Mouse (Mus musculus) neural tube, embryonic 13.5 days (tissue): ENCODE results near the gene Epb41l2. TPM values are rescaled to one million over a fixed set of nuclear protein-coding genes. Genes with fewer than 3 reads are reported as not detected.

Source experiments
- ATAC-seq: fragments of 200-750 bp; cut with Nextera tagmentation; 2 replicates; pipeline ENCODE4 v1.8.0; 2017; ENCODE audit warnings: low read depth, mild to moderate bottlenecking, moderate TSS enrichment, moderate library complexity
- H3K27ac ChIP-seq: fragments of 300-500 bp; sonication (generic); replicated peaks from 2 replicates; pipeline ENCODE4 v1.5.1; 2015; ENCODE audit warnings: moderate library complexity, mild to moderate bottlenecking, inconsistent platforms
- H3K27me3 ChIP-seq: fragments of 300-500 bp; sonication (generic); 2 replicates; pipeline ENCODE4 v1.6.1; 2015; ENCODE audit warnings: mild to moderate bottlenecking, inconsistent platforms
- H3K36me3 ChIP-seq: fragments of 300-500 bp; sonication (generic); 2 replicates; pipeline ENCODE4 v1.6.1; 2015; ENCODE audit warnings: mild to moderate bottlenecking, inconsistent platforms
- H3K4me1 ChIP-seq: fragments of 300-500 bp; sonication (generic); replicated peaks from 2 replicates; pipeline ENCODE4 v1.6.1; 2015; ENCODE audit warnings: inconsistent platforms
- H3K4me2 ChIP-seq: fragments of 300-500 bp; sonication (generic); 2 replicates; pipeline ENCODE4 v1.6.1; 2015; ENCODE audit warnings: inconsistent platforms, mild to moderate bottlenecking, moderate library complexity
- H3K4me3 ChIP-seq: fragments of 300-500 bp; sonication (generic); 2 replicates; pipeline ENCODE4 v1.5.1; 2015; ENCODE audit warnings: mild to moderate bottlenecking, inconsistent platforms
- H3K9ac ChIP-seq: fragments of 300-500 bp; sonication (generic); 2 replicates; pipeline ENCODE4 v1.6.1; 2015; ENCODE audit warnings: moderate library complexity, mild to moderate bottlenecking, inconsistent platforms
- H3K9me3 ChIP-seq: fragments of 300-500 bp; sonication (generic); 2 replicates; pipeline ENCODE4 v1.6.1; 2016; ENCODE audit warnings: inconsistent platforms
- WGBS: fragments of 180-500 bp; shearing (Covaris S2); methylation state at CpG from one replicate; pipeline ENCODE4 v1.1.7; 2015; 5-methylcytosine and 5-hydroxymethylcytosine counted together
- polyA plus RNA-seq: library from polyadenylated mRNA; unstranded; fragments of >200 nt; fragmentation: Nextera tagmentation; extraction: Ambion mirVana; gene quantifications from 2 replicates; pipeline ENCODE4 v1.2.1, GENCODE M21; 2015

Gene Epb41l2
- polyA plus RNA-seq, 1 experiment from 2014 or later, result 29.1 TPM

- Histone ChIP-seq H3K9me3 (no peaks in the 10 kb centered on the region), H3K27ac (no peak overlapping the region), H3K27me3 (no peaks in the 10 kb centered on the region), H3K4me3 (no peak overlapping the region), H3K36me3 (no peaks in the 10 kb centered on the region), H3K4me2 (no peak overlapping the region), H3K9ac (no peak overlapping the region), H3K4me1 (peaks cover 9% of the 10 kb centered on the region; the same call in 1 of the 2 replicates)
- ATAC-seq, result no peak
- 78% methylated on average over 2 of the region's 2 CpGs for WGBS
These were observed 173.5 kb downstream of the Epb41l2 start for GRCm38 (mm10) chr10:25533105-25533504.

- ATAC-seq, result no peak
These were observed 174.1 kb downstream of the Epb41l2 start for GRCm38 (mm10) chr10:25533513-25534246.

DNA sequence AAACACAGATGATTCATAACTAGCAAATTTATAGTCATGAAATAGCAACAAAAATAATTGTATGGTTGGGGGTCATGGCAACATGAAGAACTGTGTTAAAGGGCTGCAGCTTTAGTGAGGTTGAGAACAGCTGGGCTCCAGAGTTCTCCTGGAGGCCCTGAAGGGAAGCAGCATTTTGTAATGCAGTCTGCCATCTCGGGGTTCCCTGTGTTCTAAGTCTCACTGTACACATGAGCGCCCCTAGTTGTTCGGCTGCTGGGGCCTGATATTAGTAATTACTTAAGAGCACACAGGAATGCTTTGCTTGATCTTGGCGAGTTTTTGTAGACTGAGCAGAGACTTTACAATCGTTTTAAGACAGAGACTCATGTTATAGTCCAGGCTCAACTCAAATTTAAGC lies 174.9 kb downstream of the Epb41l2 start:
- no peak overlapping the region for H3K4me2 ChIP-seq
- no peak overlapping the region for H3K9ac ChIP-seq
- no peak overlapping the region for H3K4me3 ChIP-seq
- no peaks in the 10 kb centered on the region for H3K9me3 ChIP-seq
- H3K27ac ChIP-seq, result no peak overlapping the region
- H3K4me1 ChIP-seq, result peaks cover 9% of the 10 kb centered on the region; the same call in 1 of the 2 replicates
- 83% methylated on average over 5 of the region's 5 CpGs for WGBS
- no peaks in the 10 kb centered on the region for H3K36me3 ChIP-seq
- no peaks in the 10 kb centered on the region for H3K27me3 ChIP-seq
- no peak for ATAC-seq

More at GRCm38 (mm10) chr10:25533513-25534246, 174.1 kb downstream of the Epb41l2 start:
- H3K36me3 ChIP-seq, result no peaks in the 10 kb centered on the region
- H3K4me3 ChIP-seq, result no peak overlapping the region
- H3K27ac ChIP-seq, result no peak overlapping the region
- no peaks in the 10 kb centered on the region for H3K27me3 ChIP-seq
- H3K9me3 ChIP-seq, result no peaks in the 10 kb centered on the region
- H3K9ac ChIP-seq, result no peak overlapping the region
- peaks cover 9% of the 10 kb centered on the region; the same call in 1 of the 2 replicates for H3K4me1 ChIP-seq
- 80% methylated on average over 9 of the region's 9 CpGs for WGBS
- no peak overlapping the region for H3K4me2 ChIP-seq

DNA sequence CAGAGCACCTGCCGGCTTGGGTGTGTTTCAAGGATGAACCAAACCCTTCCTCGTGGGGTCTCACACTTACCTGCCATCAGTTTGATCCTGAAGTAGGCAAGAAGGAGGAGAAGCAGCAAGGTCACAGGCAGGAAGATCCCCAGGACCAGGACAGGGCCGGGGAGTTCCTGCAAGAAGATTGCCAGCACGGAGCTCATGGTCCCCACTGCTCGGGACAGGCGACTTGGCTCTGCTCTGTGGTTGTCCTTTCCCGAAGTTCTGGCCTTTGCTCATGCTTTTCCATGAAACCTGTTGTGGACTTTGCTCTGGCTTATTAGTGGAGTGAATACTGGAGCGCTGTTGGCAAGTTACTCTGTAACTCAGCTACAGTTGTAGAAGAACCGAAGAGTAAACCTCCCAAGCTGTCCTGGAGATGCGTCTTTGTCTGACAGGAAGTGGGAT lies 176.3 kb downstream of the Epb41l2 start, which contains the start of gene Smlr1:
Gene Smlr1, minus strand, starts transcription at position 377 of the 441 bp plus-strand sequence.
- Histone ChIP-seq H3K9me3 (no peaks in the 10 kb centered on the region), H3K4me1 (peaks cover 9% of the 10 kb centered on the region; the same call in 1 of the 2 replicates), H3K27me3 (no peaks in the 10 kb centered on the region), H3K36me3 (no peaks in the 10 kb centered on the region), H3K4me3 (no peak within 1 kb of the TSS), H3K4me2 (no peak within 1 kb of the TSS), H3K27ac (no peak within 1 kb of the TSS), H3K9ac (no peak within 1 kb of the TSS)
- no peak for ATAC-seq
- 94% methylated on average over 10 of the region's 10 CpGs for WGBS

- H3K4me1 ChIP-seq, result peaks cover 4% of the 10 kb centered on the region; the same call in 1 of the 2 replicates
- no peak overlapping the region for H3K27ac ChIP-seq
- H3K36me3 ChIP-seq, result no peaks in the 10 kb centered on the region
- WGBS, result 93% methylated on average over 6 of the region's 6 CpGs
- H3K4me3 ChIP-seq, result no peak overlapping the region
- no peaks in the 10 kb centered on the region for H3K9me3 ChIP-seq
- H3K4me2 ChIP-seq, result no peak overlapping the region
- no peak for ATAC-seq
- no peaks in the 10 kb centered on the region for H3K27me3 ChIP-seq
- no peak overlapping the region for H3K9ac ChIP-seq
These were observed 177.0 kb downstream of the Epb41l2 start for GRCm38 (mm10) chr10:25536621-25537020.

DNA sequence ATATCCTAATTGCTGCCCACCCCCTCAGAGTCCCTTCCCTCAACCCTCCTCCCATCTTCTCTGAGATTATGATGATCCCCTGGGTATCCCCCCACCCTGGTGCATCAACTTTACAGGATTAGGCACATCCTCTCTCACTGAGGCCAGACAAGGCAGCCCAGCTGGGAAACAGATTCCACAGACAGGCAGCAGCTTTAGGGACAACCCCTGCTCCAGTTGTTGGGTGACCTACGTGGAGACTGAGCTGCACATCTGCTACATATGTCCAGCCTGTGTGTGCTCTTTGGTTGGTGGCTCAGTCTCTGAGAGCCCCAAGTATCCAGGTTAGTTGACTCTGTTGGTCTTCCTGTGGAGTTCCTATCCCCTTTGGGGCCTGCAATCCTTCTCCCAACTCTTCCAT lies 179.1 kb downstream of the Epb41l2 start:
- 86% methylated on average over 1 of the region's 1 CpGs for WGBS
- H3K9me3 ChIP-seq, result no peaks in the 10 kb centered on the region
- H3K27me3 ChIP-seq, result no peaks in the 10 kb centered on the region
- no peaks in the 10 kb centered on the region for H3K36me3 ChIP-seq
- H3K4me1 ChIP-seq, result no peaks in the 10 kb centered on the region
- ATAC-seq, result no peak
- no peak overlapping the region for H3K4me2 ChIP-seq
- H3K27ac ChIP-seq, result no peak overlapping the region
- no peak overlapping the region for H3K9ac ChIP-seq
- H3K4me3 ChIP-seq, result no peak overlapping the region

DNA sequence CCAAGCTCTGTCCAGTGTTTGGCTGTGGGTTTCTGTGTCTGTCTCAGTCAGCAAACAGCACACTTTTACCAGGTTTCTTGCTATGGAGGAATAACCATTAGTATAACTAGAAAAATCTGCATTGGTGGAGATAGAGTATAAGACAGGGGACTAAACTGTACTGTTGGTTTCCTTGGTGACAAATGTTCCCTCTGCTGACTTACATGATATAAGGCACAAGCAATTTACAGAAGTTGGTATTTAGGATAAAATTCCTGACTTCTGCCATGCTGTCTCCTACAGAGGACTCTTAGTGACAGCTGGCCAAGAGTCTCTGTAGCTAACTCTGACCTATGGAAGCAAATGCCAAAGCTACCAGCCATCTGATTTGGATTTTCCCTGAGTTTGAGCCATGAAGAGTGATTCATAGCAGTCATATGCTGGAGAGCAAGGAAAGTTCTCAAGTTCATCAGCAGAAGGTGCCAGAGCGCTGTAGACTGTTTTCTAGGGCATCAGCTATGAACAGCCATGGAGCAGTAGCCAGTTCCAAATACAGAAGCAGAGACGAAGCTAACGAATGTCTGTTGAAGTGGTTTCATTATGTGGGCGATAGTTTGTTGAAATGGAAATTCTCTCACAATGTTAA lies 179.7 kb downstream of the Epb41l2 start:
- H3K9me3 ChIP-seq, result no peaks in the 10 kb centered on the region
- ATAC-seq, result no peak
- no peaks in the 10 kb centered on the region for H3K36me3 ChIP-seq
- H3K27me3 ChIP-seq, result no peaks in the 10 kb centered on the region
- no peak overlapping the region for H3K9ac ChIP-seq
- H3K4me3 ChIP-seq, result no peak overlapping the region
- H3K27ac ChIP-seq, result no peak overlapping the region
- H3K4me1 ChIP-seq, result no peaks in the 10 kb centered on the region
- WGBS, result 92% methylated on average over 4 of the region's 4 CpGs
- no peak overlapping the region for H3K4me2 ChIP-seq

DNA sequence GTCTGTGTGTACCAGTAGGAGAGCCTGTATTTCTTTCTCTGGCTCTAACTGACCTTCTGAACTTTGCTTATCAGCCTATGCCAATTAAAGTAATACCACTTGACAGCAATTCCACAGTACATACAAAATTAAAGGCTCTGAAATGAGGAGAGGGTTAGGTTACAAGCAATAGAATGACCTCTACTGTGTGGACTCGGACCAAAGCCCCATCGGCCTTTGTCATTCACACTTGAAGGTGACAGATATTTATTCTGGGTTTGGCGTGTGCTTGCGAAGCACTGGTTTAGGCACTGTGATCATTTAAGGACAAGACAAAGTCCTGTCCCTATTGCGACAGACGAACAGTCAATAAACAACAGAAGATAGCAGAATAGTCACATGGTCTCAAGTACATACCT lies 180.2 kb downstream of the Epb41l2 start:
- H3K27ac ChIP-seq, result no peak overlapping the region
- WGBS, result 93% methylated on average over 6 of the region's 6 CpGs

GRCm38 (mm10) chr10:25541097-25541496 lies 181.5 kb downstream of the Epb41l2 start:
- WGBS, result 97% methylated on average over 3 of the region's 3 CpGs
- no peak for ATAC-seq

More for the DNA sequence above, 180.2 kb downstream of the Epb41l2 start:
- no peaks in the 10 kb centered on the region for H3K27me3 ChIP-seq
- no peaks in the 10 kb centered on the region for H3K9me3 ChIP-seq
- no peaks in the 10 kb centered on the region for H3K36me3 ChIP-seq
- no peak overlapping the region for H3K4me3 ChIP-seq
- ATAC-seq, result no peak
- H3K9ac ChIP-seq, result no peak overlapping the region
- H3K4me2 ChIP-seq, result no peak overlapping the region
- H3K4me1 ChIP-seq, result no peaks in the 10 kb centered on the region

DNA sequence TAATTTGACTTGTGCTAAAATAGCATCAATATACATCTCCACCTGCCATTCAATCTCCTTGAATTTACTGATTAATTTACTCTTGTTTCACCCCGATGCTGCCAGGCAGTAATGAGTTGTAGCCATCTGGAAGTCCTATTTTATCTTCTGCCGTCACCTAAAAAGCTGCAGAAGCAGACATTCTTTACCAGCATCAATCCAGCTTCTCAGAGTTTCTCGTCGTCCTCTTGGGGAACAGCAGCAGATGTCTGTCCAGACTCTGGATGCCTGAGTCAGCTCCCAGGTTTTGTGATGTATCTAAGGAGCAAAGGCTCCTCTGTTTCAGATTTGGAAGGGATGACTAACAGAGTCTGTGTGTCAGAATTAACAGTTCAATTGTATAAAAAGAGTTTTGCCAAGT lies 193.3 kb downstream of the Epb41l2 start:
- H3K4me3 ChIP-seq, result no peak overlapping the region
- H3K4me2 ChIP-seq, result no peak overlapping the region
- H3K4me1 ChIP-seq, result 0 out of 2 replicates have a peak, but pooled peaks cover 5% of the 10 kb centered on the region
- H3K9ac ChIP-seq, result no peak overlapping the region
- no peaks in the 10 kb centered on the region for H3K36me3 ChIP-seq
- ATAC-seq, result no peak
- 42% methylated on average over 4 of the region's 4 CpGs for WGBS
- no peak overlapping the region for H3K27ac ChIP-seq
- no peaks in the 10 kb centered on the region for H3K9me3 ChIP-seq
- no peaks in the 10 kb centered on the region for H3K27me3 ChIP-seq

More at GRCm38 (mm10) chr10:25541097-25541496, 181.5 kb downstream of the Epb41l2 start:
- Histone ChIP-seq H3K4me3 (no peak overlapping the region), H3K4me2 (no peak overlapping the region), H3K9ac (no peak overlapping the region), H3K27ac (no peak overlapping the region), H3K27me3 (no peaks in the 10 kb centered on the region), H3K4me1 (no peaks in the 10 kb centered on the region), H3K36me3 (no peaks in the 10 kb centered on the region), H3K9me3 (no peaks in the 10 kb centered on the region)

DNA sequence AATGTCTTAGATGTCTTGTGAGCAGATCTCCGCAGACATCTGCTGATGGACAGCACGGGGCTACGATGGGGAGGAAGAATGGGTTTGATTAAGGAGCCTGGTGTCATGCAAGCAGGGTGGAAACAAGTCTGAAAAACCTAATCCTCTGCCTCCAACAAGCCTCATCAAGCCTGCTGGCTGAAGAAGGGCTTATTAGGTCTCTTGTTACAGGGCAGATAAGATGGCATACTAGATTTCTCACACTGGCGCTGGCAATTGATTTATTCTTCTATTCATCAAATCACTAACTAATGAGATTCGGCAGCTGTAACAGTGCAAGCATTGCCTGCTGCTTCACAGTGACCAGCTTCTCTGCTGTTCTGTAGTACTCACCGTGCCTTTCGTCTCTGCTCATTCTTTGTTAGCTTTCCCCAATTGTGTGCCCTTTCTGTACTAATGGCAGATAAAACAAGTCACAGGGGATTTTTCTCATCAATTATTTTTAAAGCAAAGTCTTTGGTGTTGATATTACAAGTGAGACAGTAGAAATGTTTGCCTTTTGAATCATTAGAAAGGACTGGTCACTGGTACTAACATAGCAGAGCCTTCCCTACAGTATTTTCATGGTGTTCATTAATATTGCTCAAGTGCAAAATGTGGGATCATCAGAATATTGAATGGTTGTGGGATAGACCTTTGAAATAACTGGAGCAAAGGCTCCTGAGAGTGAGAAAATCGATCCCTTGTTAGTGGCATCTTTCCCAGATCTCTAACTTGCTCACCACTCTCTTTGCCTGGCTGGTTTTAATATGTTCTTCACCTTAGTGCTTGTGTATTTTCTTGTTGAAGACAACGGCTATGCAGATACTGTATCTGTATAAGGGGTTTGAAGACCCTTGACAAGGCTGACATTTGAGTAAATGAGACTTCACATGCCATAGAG lies 212.0 kb downstream of the Epb41l2 start:
- no peak for ATAC-seq
- H3K27me3 ChIP-seq, result no peaks in the 10 kb centered on the region
- H3K4me3 ChIP-seq, result no peak overlapping the region
- peaks cover 7% of the 10 kb centered on the region; the same call in 1 of the 2 replicates for H3K4me1 ChIP-seq
- H3K4me2 ChIP-seq, result no peak overlapping the region
- no peak overlapping the region for H3K27ac ChIP-seq
- no peaks in the 10 kb centered on the region for H3K9me3 ChIP-seq
- H3K9ac ChIP-seq, result no peak overlapping the region
- no peaks in the 10 kb centered on the region for H3K36me3 ChIP-seq
- WGBS, result 44% methylated on average over 9 of the region's 9 CpGs
